Mouse (Mus musculus) ES-Bruce4 (cell line): Measurements from ENCODE around the gene Ikzf1. TPM values are rescaled to one million over a fixed set of nuclear protein-coding genes. Genes with fewer than 3 reads are reported as not detected.

Experiments used
- H3K27ac ChIP-seq: 2 replicates; pipeline ENCODE4 v1.5.1; 2012; ENCODE audit warnings: low read length, inconsistent platforms; ENCODE audit not compliant: insufficient read depth
- H3K27me3 ChIP-seq: 2 replicates; pipeline ENCODE4 v1.6.1; 2012; ENCODE audit warnings: mild to moderate bottlenecking, low read length, inconsistent platforms; ENCODE audit not compliant: control insufficient read depth, poor library complexity, insufficient read depth, severe bottlenecking
- H3K36me3 ChIP-seq: 2 replicates; pipeline ENCODE4 v1.6.1; 2012; ENCODE audit warnings: inconsistent platforms, mild to moderate bottlenecking, low read length, moderate library complexity; ENCODE audit not compliant: control insufficient read depth, poor library complexity, insufficient read depth, severe bottlenecking
- H3K4me1 ChIP-seq: one replicate; pipeline ENCODE4 v1.8.1; 2011; ENCODE audit warnings: low read length; ENCODE audit not compliant: control insufficient read depth, insufficient read depth
- H3K4me3 ChIP-seq: 2 replicates; pipeline ENCODE4 v1.5.1; 2011; ENCODE audit warnings: low read depth, mild to moderate bottlenecking, low read length
- H3K9ac ChIP-seq: 2 replicates; pipeline ENCODE4 v1.6.1; 2012; ENCODE audit warnings: low read depth, mild to moderate bottlenecking, inconsistent platforms; ENCODE audit not compliant: poor library complexity, severe bottlenecking
- H3K9me3 ChIP-seq: replicated peaks from 2 replicates; pipeline ENCODE4 v1.6.1; 2012; ENCODE audit warnings: mild to moderate bottlenecking, low read length, inconsistent platforms; ENCODE audit not compliant: control insufficient read depth, poor library complexity, insufficient read depth, severe bottlenecking
- CTCF ChIP-seq: IDR thresholded peaks from one replicate; pipeline ENCODE4 v1.8.1; 2011; ENCODE audit warnings: low read depth, low read length
- EP300 ChIP-seq: IDR thresholded peaks from 2 replicates; pipeline ENCODE4 v1.6.1; 2011; ENCODE audit warnings: low read depth, low read length; ENCODE audit not compliant: insufficient read depth
- POLR2A ChIP-seq: IDR thresholded peaks from one replicate; pipeline ENCODE4 v1.8.1; 2011; ENCODE audit warnings: low read length; ENCODE audit not compliant: insufficient read depth
- polyA plus RNA-seq: library from polyadenylated mRNA; stranded (reverse); fragments of >200 nt; gene quantifications from 2 replicates; pipeline ENCODE4 v1.2.4, GENCODE M21; 2011; ENCODE audit warnings: low read depth; ENCODE audit not compliant: missing spikeins, insufficient read depth, insufficient read length

Gene Ikzf1
- polyA plus RNA-seq, 1 experiment = 0.67 TPM

DNA sequence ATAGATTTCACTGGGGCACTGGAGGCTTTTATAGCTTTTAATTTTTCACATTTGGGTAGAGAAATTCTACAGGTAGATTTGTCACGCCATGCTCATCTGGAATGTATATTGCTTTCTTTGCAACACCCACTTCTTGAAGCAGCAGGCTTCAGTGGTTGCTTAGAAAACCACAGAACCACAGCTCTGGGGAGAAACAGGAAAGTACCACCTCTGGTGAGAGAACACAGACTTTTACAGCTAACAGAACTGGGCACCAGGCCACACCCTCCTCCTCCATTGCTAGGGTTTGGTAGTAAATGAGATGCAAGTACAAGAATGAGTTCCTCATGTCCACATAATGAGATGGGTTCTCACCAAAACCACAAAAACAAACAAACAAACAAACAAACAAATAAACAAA, 81.3 kb downstream of the Ikzf1 start:
- H3K4me3 ChIP-seq = no peak overlapping the region
- H3K27ac ChIP-seq = no peak overlapping the region
- peaks cover 3% of the 10 kb centered on the region; the same call in 1 of the 2 replicates for H3K27me3 ChIP-seq
- peaks cover 3% of the 10 kb centered on the region; the same call in 1 of the 2 replicates for H3K9me3 ChIP-seq
- no peaks in the 10 kb centered on the region for H3K4me1 ChIP-seq
- no peak overlapping the region for H3K9ac ChIP-seq
- no peaks in the 10 kb centered on the region for H3K36me3 ChIP-seq
- no peak for TF ChIP-seq EP300
- no peak for TF ChIP-seq POLR2A
- TF ChIP-seq CTCF = no peak

GRCm38 (mm10) chr11:11766736-11767135, 81.9 kb downstream of the Ikzf1 start:
- Histone ChIP-seq H3K4me1 (no peaks in the 10 kb centered on the region), H3K27ac (no peak overlapping the region), H3K9me3 (peaks cover 3% of the 10 kb centered on the region; the same call in 1 of the 2 replicates), H3K27me3 (peaks cover 3% of the 10 kb centered on the region; the same call in 1 of the 2 replicates), H3K4me3 (no peak overlapping the region), H3K9ac (no peak overlapping the region), H3K36me3 (no peaks in the 10 kb centered on the region)
- no peak for TF ChIP-seq CTCF
- no peak for TF ChIP-seq POLR2A
- no peak for TF ChIP-seq EP300

- Histone ChIP-seq H3K9ac (no peak overlapping the region), H3K27me3 (peaks cover 3% of the 10 kb centered on the region; the same call in 1 of the 2 replicates), H3K4me1 (no peaks in the 10 kb centered on the region), H3K9me3 (peaks cover 3% of the 10 kb centered on the region; the same call in 1 of the 2 replicates), H3K27ac (no peak overlapping the region), H3K36me3 (no peaks in the 10 kb centered on the region), H3K4me3 (no peak overlapping the region)
- TF ChIP-seq EP300 (no peak), CTCF (no peak), POLR2A (no peak)
These were observed 83.3 kb downstream of the Ikzf1 start for GRCm38 (mm10) chr11:11768057-11768456.

DNA sequence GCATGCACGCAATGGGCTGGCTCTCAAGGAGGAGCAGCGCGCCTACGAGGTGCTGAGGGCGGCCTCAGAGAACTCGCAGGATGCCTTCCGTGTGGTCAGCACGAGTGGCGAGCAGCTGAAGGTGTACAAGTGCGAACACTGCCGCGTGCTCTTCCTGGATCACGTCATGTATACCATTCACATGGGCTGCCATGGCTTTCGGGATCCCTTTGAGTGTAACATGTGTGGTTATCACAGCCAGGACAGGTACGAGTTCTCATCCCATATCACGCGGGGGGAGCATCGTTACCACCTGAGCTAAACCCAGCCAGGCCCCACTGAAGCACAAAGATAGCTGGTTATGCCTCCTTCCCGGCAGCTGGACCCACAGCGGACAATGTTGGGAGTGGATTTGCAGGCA, 84.5 kb downstream of the Ikzf1 start:
- H3K4me3 ChIP-seq = no peak overlapping the region
- H3K4me1 ChIP-seq = no peaks in the 10 kb centered on the region
- no peak overlapping the region for H3K27ac ChIP-seq
- H3K36me3 ChIP-seq = no peaks in the 10 kb centered on the region
- H3K9ac ChIP-seq = no peak overlapping the region
- TF ChIP-seq EP300 (no peak), POLR2A (no peak), CTCF (no peak)
- H3K9me3 ChIP-seq = peaks cover 3% of the 10 kb centered on the region; the same call in 1 of the 2 replicates
- H3K27me3 ChIP-seq = peaks cover 3% of the 10 kb centered on the region; the same call in 1 of the 2 replicates

- Histone ChIP-seq H3K27ac (no peak overlapping the region), H3K4me1 (no peaks in the 10 kb centered on the region), H3K27me3 (peaks cover 3% of the 10 kb centered on the region; the same call in 1 of the 2 replicates), H3K4me3 (no peak overlapping the region), H3K9ac (no peak overlapping the region), H3K9me3 (peaks cover 3% of the 10 kb centered on the region; the same call in 1 of the 2 replicates), H3K36me3 (no peaks in the 10 kb centered on the region)
- TF ChIP-seq POLR2A = no peak
- TF ChIP-seq CTCF = no peak
- TF ChIP-seq EP300 = no peak
These were observed 85.9 kb downstream of the Ikzf1 start for GRCm38 (mm10) chr11:11770691-11771090.

DNA sequence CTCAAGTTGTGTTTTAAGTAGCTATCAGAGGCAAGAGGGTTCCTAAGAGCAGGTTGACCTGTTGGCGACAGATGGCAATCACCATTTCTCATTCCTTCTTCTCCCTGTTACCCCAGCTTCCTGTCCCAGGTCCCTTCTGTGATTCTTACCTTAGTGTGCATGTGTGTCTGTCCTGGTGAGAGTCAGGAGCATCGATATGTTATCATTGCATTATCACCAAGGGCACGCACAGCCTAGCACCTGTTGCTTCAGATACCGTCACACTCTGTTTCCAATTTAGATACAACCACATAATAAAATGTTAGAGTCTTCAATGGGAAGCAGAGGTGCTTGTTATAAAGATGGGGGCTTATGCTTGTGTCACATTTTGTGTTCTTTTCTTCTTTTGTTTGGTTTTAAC, 87.4 kb downstream of the Ikzf1 start:
- Histone ChIP-seq H3K9ac (no peak overlapping the region), H3K4me3 (no peak overlapping the region)
- no peak for TF ChIP-seq EP300
- TF ChIP-seq POLR2A = no peak
- no peak for TF ChIP-seq CTCF

More for the DNA sequence above, 87.4 kb downstream of the Ikzf1 start:
- Histone ChIP-seq H3K27ac (no peak overlapping the region), H3K36me3 (no peaks in the 10 kb centered on the region), H3K9me3 (no peaks in the 10 kb centered on the region), H3K27me3 (peaks cover 3% of the 10 kb centered on the region; the same call in 1 of the 2 replicates), H3K4me1 (no peaks in the 10 kb centered on the region)
